Mouse (Mus musculus) heart, adult 2 months (tissue): ENCODE measurements around the gene Rpgrip1l.

Source experiments
- CTCF ChIP-seq: fragments of 200-600 bp; IDR thresholded peaks from 2 replicates; pipeline ENCODE4 v1.8.1; 2022; ENCODE audit warnings: antibody characterized with exemption, mild to moderate bottlenecking, moderate library complexity
- POLR2A ChIP-seq: fragments of 200-500 bp; IDR thresholded peaks from 2 replicates; pipeline ENCODE4 v1.6.1; 2011; ENCODE audit warnings: mild to moderate bottlenecking, low read depth, low read length, control low read depth; ENCODE audit not compliant: insufficient read depth

GRCm38 (mm10) chr8:91298672-91299071, 14.4 kb downstream of the Rpgrip1l start:
- TF ChIP-seq POLR2A (no peak), CTCF (no peak)
